Mouse (Mus musculus): Measurements from ENCODE around the gene Nucb1. TPM values are rescaled to one million over a fixed set of nuclear protein-coding genes. Genes with fewer than 3 reads are reported as not detected.
A peak's percentile ranks its signal among the peaks of the same experiment; 100 is the strongest.

The Nucb1 gene
- polyA plus RNA-seq (2015; fragmentation: Nextera tagmentation; extraction: Ambion mirVana), result 251 and 266 TPM in 2 replicates

DNA sequence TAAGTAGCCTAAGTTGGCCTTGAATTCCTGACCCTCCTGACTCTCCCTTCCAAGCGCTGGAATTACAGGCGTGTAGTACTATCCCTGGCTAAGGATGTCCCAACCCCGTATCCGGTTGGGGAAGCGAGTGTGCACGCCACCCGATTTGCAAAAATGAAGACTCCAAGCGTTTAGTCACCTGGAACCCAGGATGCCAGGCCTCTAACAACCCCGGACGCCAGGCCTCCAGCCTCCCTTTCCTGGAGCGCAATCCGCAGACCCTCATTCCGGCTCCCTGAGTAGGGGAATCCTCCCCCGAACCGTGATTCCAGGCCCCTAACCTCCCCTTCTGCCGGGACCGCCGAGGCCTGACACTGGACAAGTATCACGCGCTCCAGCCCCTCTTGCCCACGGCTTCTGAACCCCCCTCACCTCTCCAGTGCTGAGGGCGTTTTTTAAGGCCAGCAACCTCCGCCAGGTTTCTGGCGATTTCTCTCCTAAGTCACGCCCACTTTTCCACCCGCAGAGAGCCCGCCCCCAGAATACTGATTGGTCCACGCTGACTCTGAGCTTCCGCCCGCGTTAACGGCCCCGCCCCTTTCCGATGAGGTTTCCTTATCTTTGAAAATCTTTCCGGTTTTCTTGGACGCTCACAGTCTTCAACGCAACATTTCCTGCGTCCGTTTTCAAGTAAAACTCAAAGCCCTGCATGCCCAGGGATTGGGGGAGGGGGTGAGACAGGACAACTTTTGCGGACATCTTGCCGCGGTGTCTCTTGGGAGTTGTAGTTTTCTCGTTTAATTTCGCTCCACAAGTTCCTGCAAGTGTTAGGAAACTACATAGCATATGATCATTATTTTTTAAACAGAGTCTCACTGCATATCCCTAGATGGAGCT lies at the start of gene Nucb1:
Gene Nucb1 (minus strand): TSS at position 495 of the 876 bp plus-strand sequence.
- peak; percentile 82 for ATAC-seq
- peak within 1 kb of the TSS; percentile 87 for H3K4me3 ChIP-seq (ENCODE audit: low read length)
- under 1% methylated on average over 44 of the region's 44 CpGs for WGBS
- peak within 1 kb of the TSS; percentile 96 for H3K27ac ChIP-seq (ENCODE audit: low read length)
- H3K9ac ChIP-seq (ENCODE audit: low read depth, low read length), result peak within 1 kb of the TSS; percentile 90
- 0 out of 2 replicates have a peak, but pooled peaks cover 2% of the 10 kb centered on the region for H3K36me3 ChIP-seq (ENCODE audit: control insufficient read depth, insufficient read depth, low read length)
- H3K9me3 ChIP-seq (ENCODE audit: control insufficient read depth, low read length), result no peaks in the 10 kb centered on the region
- H3K4me2 ChIP-seq (ENCODE audit: low read depth, low read length), result peak within 1 kb of the TSS; percentile 98
- H3K4me1 ChIP-seq (ENCODE audit: control insufficient read depth, insufficient read depth, low read length), result peaks cover 23% of the 10 kb centered on the region
- no peaks in the 10 kb centered on the region for H3K27me3 ChIP-seq (replicated peaks; ENCODE audit: control insufficient read depth, insufficient read depth, low read length)

- H3K4me3 ChIP-seq (ENCODE audit: low read length), result no peak overlapping the region
- ATAC-seq, result peak; percentile 34; the same call in 1 of the 2 replicates
- H3K27ac ChIP-seq (ENCODE audit: low read length), result no peak overlapping the region
- H3K9me3 ChIP-seq (ENCODE audit: control insufficient read depth, low read length), result no peaks in the 10 kb centered on the region
- no peaks in the 10 kb centered on the region for H3K27me3 ChIP-seq (replicated peaks; ENCODE audit: control insufficient read depth, insufficient read depth, low read length)
- WGBS, result 28% methylated on average over 6 of the region's 6 CpGs
- H3K4me1 ChIP-seq (ENCODE audit: control insufficient read depth, insufficient read depth, low read length), result peaks cover 14% of the 10 kb centered on the region
- no peaks in the 10 kb centered on the region for H3K36me3 ChIP-seq (ENCODE audit: control insufficient read depth, insufficient read depth, low read length)
- peak overlapping the region; percentile 6; the same call in 1 of the 2 replicates for H3K9ac ChIP-seq (ENCODE audit: low read depth, low read length)
- H3K4me2 ChIP-seq (ENCODE audit: low read depth, low read length), result no peak overlapping the region
Observed at GRCm38 (mm10) chr7:45558907-45559306, 48.7 kb upstream of the Nucb1 start.

DNA sequence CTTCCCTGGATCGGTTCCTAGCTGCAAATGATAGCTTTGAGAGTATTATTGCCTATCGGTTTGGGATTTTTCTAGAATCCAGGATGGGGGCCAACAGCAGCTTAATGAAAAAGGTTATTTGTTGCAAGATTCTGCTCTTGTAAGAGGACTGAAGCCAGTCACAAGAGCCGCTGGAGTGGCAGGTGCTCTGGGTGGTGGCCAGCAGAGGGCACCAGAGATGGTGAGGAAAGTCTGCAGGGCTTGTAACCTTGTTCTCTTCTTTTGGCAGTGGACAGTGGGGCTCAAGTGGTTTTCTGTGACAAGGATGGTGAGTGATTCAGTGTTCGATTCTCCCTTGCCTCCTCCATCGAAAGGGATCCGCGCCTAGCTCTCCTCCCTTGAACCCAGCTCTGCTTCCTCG lies 45.6 kb upstream of the Nucb1 start:
- no peaks in the 10 kb centered on the region for H3K27me3 ChIP-seq (replicated peaks; ENCODE audit: control insufficient read depth, insufficient read depth, low read length)
- H3K4me1 ChIP-seq (ENCODE audit: control insufficient read depth, insufficient read depth, low read length), result 0 out of 2 replicates have a peak, but pooled peaks cover 4% of the 10 kb centered on the region
- H3K4me2 ChIP-seq (ENCODE audit: low read depth, low read length), result no peak overlapping the region
- no peak overlapping the region for H3K9ac ChIP-seq (ENCODE audit: low read depth, low read length)
- H3K27ac ChIP-seq (ENCODE audit: low read length), result no peak overlapping the region
- WGBS, result 32% methylated on average over 8 of the region's 8 CpGs
- H3K36me3 ChIP-seq (ENCODE audit: control insufficient read depth, insufficient read depth, low read length), result no peaks in the 10 kb centered on the region
- ATAC-seq, result 0 out of 2 replicates have a peak, but pooled peaks have one; percentile 37
- H3K9me3 ChIP-seq (ENCODE audit: control insufficient read depth, low read length), result no peaks in the 10 kb centered on the region
- H3K4me3 ChIP-seq (ENCODE audit: low read length), result no peak overlapping the region

DNA sequence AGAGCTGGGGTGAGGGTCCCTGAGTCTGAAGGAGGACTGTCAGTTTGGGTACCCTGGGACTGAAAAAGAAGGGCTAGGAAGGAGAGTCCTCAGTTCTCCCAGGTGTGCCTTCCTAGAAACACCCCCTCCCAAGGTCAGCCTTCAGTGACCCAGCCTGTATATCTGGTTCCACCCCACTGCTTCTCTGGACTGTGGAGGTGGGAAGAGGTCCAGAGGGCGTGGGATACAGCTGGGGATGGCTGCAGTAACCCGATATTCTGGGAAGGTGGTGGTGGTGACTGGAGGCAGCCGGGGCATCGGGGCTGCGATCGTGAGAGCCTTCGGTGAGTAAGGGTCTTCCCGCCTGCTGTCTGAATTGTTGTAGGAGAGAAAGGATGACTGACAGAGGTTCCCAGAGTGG lies 44.5 kb upstream of the Nucb1 start, which contains the start of gene Hsd17b14:
Gene Hsd17b14 (plus strand): TSS at position 150 of the 400 bp plus-strand sequence.
- H3K4me1 ChIP-seq (ENCODE audit: control insufficient read depth, insufficient read depth, low read length), result 0 out of 2 replicates have a peak, but pooled peaks cover 4% of the 10 kb centered on the region
- no peaks in the 10 kb centered on the region for H3K27me3 ChIP-seq (replicated peaks; ENCODE audit: control insufficient read depth, insufficient read depth, low read length)
- H3K4me3 ChIP-seq (ENCODE audit: low read length), result no peak within 1 kb of the TSS
- ATAC-seq, result no peak
- WGBS, result 36% methylated on average over 8 of the region's 8 CpGs
- H3K27ac ChIP-seq (ENCODE audit: low read length), result no peak within 1 kb of the TSS
- no peaks in the 10 kb centered on the region for H3K9me3 ChIP-seq (ENCODE audit: control insufficient read depth, low read length)
- H3K9ac ChIP-seq (ENCODE audit: low read depth, low read length), result no peak within 1 kb of the TSS
- H3K4me2 ChIP-seq (ENCODE audit: low read depth, low read length), result no peak within 1 kb of the TSS
- no peaks in the 10 kb centered on the region for H3K36me3 ChIP-seq (ENCODE audit: control insufficient read depth, insufficient read depth, low read length)

GRCm38 (mm10) chr7:45553990-45554389 lies 43.8 kb upstream of the Nucb1 start:
- H3K36me3 ChIP-seq (ENCODE audit: control insufficient read depth, insufficient read depth, low read length), result no peaks in the 10 kb centered on the region
- H3K27ac ChIP-seq (ENCODE audit: low read length), result no peak overlapping the region
- 93% methylated on average over 2 of the region's 2 CpGs for WGBS
- no peak overlapping the region for H3K4me3 ChIP-seq (ENCODE audit: low read length)
- no peak for ATAC-seq
- H3K9me3 ChIP-seq (ENCODE audit: control insufficient read depth, low read length), result no peaks in the 10 kb centered on the region
- no peaks in the 10 kb centered on the region for H3K27me3 ChIP-seq (replicated peaks; ENCODE audit: control insufficient read depth, insufficient read depth, low read length)
- no peak overlapping the region for H3K4me2 ChIP-seq (ENCODE audit: low read depth, low read length)
- 0 out of 2 replicates have a peak, but pooled peaks cover 4% of the 10 kb centered on the region for H3K4me1 ChIP-seq (ENCODE audit: control insufficient read depth, insufficient read depth, low read length)
- H3K9ac ChIP-seq (ENCODE audit: low read depth, low read length), result no peak overlapping the region

DNA sequence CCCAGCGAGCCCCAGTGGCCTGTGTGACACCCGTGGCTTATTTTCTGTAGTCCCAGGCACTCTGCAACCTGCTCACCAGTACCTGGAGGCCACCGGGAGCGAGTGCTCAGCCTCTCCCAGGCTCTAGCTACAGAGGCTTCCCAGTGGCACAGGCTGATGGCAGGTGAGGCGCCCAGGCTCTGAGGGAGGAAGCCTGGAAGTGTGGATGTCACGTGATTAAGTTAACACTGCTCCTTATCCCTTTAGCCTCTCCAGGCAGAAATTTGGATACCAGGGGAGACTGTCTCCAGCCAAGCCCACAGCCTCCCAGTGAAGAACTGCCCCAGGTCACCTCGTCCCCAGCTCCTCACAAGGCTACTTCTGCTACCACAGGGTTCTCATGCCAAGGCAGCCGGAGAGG lies 43.3 kb upstream of the Nucb1 start:
- H3K27me3 ChIP-seq (replicated peaks; ENCODE audit: control insufficient read depth, insufficient read depth, low read length), result no peaks in the 10 kb centered on the region
- 68% methylated on average over 8 of the region's 8 CpGs for WGBS
- no peak overlapping the region for H3K9ac ChIP-seq (ENCODE audit: low read depth, low read length)
- no peaks in the 10 kb centered on the region for H3K9me3 ChIP-seq (ENCODE audit: control insufficient read depth, low read length)
- 0 out of 2 replicates have a peak, but pooled peaks cover under 1% of the 10 kb centered on the region for H3K4me1 ChIP-seq (ENCODE audit: control insufficient read depth, insufficient read depth, low read length)
- no peak overlapping the region for H3K4me2 ChIP-seq (ENCODE audit: low read depth, low read length)
- H3K4me3 ChIP-seq (ENCODE audit: low read length), result no peak overlapping the region
- H3K27ac ChIP-seq (ENCODE audit: low read length), result no peak overlapping the region
- no peaks in the 10 kb centered on the region for H3K36me3 ChIP-seq (ENCODE audit: control insufficient read depth, insufficient read depth, low read length)
- no peak for ATAC-seq

DNA sequence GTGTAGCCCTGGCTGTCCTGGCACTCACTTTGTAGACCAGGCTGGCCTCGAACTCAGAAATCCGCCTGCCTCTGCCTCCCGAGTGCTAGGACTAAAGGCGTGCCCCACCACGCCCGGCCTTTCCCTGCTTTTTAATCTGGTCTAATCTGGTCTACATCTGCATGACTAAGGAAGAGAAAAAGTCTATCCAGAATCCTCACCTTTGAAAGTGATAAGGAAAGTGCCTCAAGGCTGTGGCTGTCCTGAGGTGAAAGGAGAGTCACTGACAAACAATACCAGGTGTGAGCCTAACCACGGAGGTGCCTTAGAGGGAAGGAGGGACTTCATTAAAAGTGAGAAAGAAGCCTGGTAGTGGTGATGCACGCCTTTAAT lies 41.3 kb upstream of the Nucb1 start:
- no peaks in the 10 kb centered on the region for H3K9me3 ChIP-seq (ENCODE audit: control insufficient read depth, low read length)
- H3K27me3 ChIP-seq (replicated peaks; ENCODE audit: control insufficient read depth, insufficient read depth, low read length), result no peaks in the 10 kb centered on the region
- H3K4me3 ChIP-seq (ENCODE audit: low read length), result no peak overlapping the region
- H3K9ac ChIP-seq (ENCODE audit: low read depth, low read length), result no peak overlapping the region
- H3K27ac ChIP-seq (ENCODE audit: low read length), result no peak overlapping the region
- H3K4me1 ChIP-seq (ENCODE audit: control insufficient read depth, insufficient read depth, low read length), result no peaks in the 10 kb centered on the region
- ATAC-seq, result no peak
- no peak overlapping the region for H3K4me2 ChIP-seq (ENCODE audit: low read depth, low read length)
- no peaks in the 10 kb centered on the region for H3K36me3 ChIP-seq (ENCODE audit: control insufficient read depth, insufficient read depth, low read length)
- WGBS, result 83% methylated on average over 8 of the region's 8 CpGs

DNA sequence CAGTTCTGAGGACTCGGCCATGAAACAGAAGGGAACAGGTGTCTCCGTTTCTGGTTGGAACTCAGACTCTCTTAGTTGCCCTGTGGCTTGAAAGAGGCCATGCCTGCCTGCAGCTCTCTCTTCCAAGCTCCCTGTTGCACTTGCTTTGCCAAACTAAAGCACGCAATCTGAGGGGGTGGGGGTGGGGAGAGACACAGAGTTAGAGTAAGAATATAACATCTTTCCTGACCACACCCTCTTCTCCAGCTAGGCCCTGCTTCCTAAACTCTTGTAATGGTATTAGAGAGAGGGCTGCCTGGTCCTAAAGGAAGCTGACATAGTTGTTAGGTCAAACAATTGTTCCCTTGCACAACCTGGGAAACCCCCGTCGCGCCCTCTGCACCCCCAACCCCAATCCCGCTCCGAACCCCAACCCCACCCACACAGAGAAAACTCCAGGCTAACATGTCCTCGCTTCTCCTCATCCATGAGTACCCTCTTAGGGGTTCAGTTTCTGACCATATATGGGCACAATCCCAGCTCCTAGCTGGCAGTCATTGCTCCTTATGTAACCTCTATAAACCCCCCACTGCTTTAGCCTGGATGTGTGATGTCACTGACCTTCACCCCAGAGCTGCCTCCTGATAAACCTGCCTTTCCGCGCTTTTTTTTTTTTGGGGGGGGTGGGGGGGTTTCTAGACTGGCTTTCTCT lies 40.8 kb upstream of the Nucb1 start:
- no peak for ATAC-seq

DNA sequence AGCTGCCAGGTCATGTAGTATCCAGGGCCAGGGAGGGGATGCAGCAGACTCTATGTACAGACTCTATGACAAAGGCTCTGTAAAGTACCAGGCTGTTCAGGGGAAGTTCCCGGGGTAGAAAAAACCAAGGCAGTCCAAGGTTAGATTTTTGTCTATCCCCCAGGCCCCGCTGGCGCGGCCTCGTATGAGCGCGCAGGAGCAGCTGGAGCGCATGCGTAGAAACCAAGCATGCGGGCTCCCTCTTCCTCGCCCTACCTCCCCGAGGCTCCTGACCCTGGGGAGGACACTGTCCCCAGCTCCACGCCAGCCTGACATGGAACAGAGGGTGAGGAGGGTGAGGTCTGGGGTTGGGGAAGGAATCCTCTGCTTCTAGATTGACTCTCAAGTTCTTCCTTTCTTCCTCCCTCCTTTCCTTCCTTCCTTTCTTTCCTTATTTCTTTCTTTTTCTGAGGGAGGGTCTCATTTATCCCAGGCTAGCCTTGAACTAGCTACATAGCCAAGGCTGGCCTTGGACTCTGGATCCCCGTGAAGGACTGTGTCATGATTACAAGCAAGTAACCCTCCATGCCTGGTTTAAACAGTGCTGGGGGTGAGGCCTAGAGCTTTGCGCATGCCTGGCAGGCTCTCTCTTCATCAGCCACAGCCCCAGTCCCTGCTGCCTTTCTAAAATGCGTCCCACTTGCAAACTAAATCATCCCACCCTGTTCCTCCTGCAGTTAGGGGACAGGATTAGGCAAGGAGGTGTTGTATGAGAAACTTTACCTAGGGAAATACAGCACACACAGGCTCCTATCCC lies 39.6 kb upstream of the Nucb1 start:
- H3K27ac ChIP-seq (ENCODE audit: low read length), result no peak overlapping the region
- no peak for ATAC-seq
- 91% methylated on average over 16 of the region's 16 CpGs for WGBS

More for the DNA sequence above, 40.8 kb upstream of the Nucb1 start:
- WGBS, result 76% methylated on average over 11 of the region's 11 CpGs
- no peak overlapping the region for H3K4me2 ChIP-seq (ENCODE audit: low read depth, low read length)
- no peaks in the 10 kb centered on the region for H3K9me3 ChIP-seq (ENCODE audit: control insufficient read depth, low read length)
- no peak overlapping the region for H3K4me3 ChIP-seq (ENCODE audit: low read length)
- H3K36me3 ChIP-seq (ENCODE audit: control insufficient read depth, insufficient read depth, low read length), result no peaks in the 10 kb centered on the region
- no peaks in the 10 kb centered on the region for H3K4me1 ChIP-seq (ENCODE audit: control insufficient read depth, insufficient read depth, low read length)
- no peak overlapping the region for H3K27ac ChIP-seq (ENCODE audit: low read length)
- H3K9ac ChIP-seq (ENCODE audit: low read depth, low read length), result no peak overlapping the region
- H3K27me3 ChIP-seq (replicated peaks; ENCODE audit: control insufficient read depth, insufficient read depth, low read length), result no peaks in the 10 kb centered on the region

More for the DNA sequence above, 39.6 kb upstream of the Nucb1 start:
- H3K4me1 ChIP-seq (ENCODE audit: control insufficient read depth, insufficient read depth, low read length), result no peaks in the 10 kb centered on the region
- H3K9me3 ChIP-seq (ENCODE audit: control insufficient read depth, low read length), result no peaks in the 10 kb centered on the region
- no peaks in the 10 kb centered on the region for H3K27me3 ChIP-seq (replicated peaks; ENCODE audit: control insufficient read depth, insufficient read depth, low read length)
- no peak overlapping the region for H3K4me3 ChIP-seq (ENCODE audit: low read length)
- no peak overlapping the region for H3K4me2 ChIP-seq (ENCODE audit: low read depth, low read length)
- no peaks in the 10 kb centered on the region for H3K36me3 ChIP-seq (ENCODE audit: control insufficient read depth, insufficient read depth, low read length)
- H3K9ac ChIP-seq (ENCODE audit: low read depth, low read length), result no peak overlapping the region
